Mouse (Mus musculus): ENCODE data around the gene Rab20.

DNA sequence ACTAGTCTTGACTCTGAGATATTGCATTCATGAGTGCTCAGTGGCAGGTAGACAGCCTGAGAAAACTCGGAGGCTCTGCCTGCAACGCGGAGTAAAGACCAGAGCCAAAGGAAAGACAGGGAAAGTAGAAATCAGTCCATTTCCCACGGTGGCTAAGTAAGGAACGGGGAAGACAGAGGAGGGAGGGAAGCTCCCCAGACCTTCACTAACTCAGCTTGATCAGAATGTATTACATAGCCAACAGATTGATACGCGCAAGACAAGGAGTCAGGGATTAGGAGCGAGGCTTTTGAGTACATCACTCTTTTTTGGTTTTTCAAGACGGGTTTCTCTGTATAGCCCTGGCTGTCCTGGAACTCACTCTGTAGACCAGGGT lies 1.3 kb downstream of the Rab20 start:
- no peak for TF ChIP-seq EP300 (IDR thresholded peaks at IDR 0.05; ENCODE audit: low read depth)
- TF ChIP-seq CTCF (IDR thresholded peaks at IDR 0.05; ENCODE audit: low read depth): no peak
